Mouse (Mus musculus) hindbrain, postnatal 0 days (tissue): ENCODE data around the gene 1700022I11Rik. TPM values are rescaled to one million over a fixed set of nuclear protein-coding genes. Genes with fewer than 3 reads are reported as not detected.
A peak's percentile ranks its signal among the peaks of the same experiment; 100 is the strongest.

Experiments
- ATAC-seq: fragments of 200-750 bp; cut with Nextera tagmentation; 2 replicates; pipeline ENCODE4 v1.8.0; 2017; ENCODE audit warnings: mild to moderate bottlenecking, moderate TSS enrichment, moderate library complexity
- DNase-seq: peaks from one replicate; pipeline ENCODE4 v3.0.0-alpha.2; 2015; ENCODE audit warnings: low spot score
- H3K27ac ChIP-seq: fragments of 300-500 bp; sonication (generic); 2 replicates; pipeline ENCODE4 v1.5.1; 2014; ENCODE audit warnings: mild to moderate bottlenecking
- H3K27me3 ChIP-seq: fragments of 300-500 bp; sonication (generic); 2 replicates; pipeline ENCODE4 v1.6.1; 2014; ENCODE audit warnings: low read length, mixed read lengths; ENCODE audit not compliant: insufficient read depth
- H3K36me3 ChIP-seq: fragments of 300-500 bp; sonication (generic); 2 replicates; pipeline ENCODE4 v1.6.1; 2014; ENCODE audit warnings: low read length, mixed read lengths; ENCODE audit not compliant: insufficient read depth
- H3K4me1 ChIP-seq: fragments of 300-500 bp; sonication (generic); 2 replicates; pipeline ENCODE4 v1.6.1; 2014; ENCODE audit warnings: antibody characterized with exemption, low read length, mixed read lengths; ENCODE audit not compliant: insufficient read depth
- H3K4me2 ChIP-seq: fragments of 300-500 bp; sonication (generic); 2 replicates; pipeline ENCODE4 v1.6.1; 2014; ENCODE audit warnings: low read depth, mild to moderate bottlenecking, low read length, moderate library complexity, mixed read lengths
- H3K4me3 ChIP-seq: fragments of 300-500 bp; sonication (generic); 2 replicates; pipeline ENCODE4 v1.5.1; 2014; ENCODE audit warnings: low read length
- H3K9ac ChIP-seq: fragments of 300-500 bp; sonication (generic); replicated peaks from 2 replicates; pipeline ENCODE4 v1.6.1; 2014; ENCODE audit warnings: mild to moderate bottlenecking, low read length, moderate library complexity, mixed read lengths
- H3K9me3 ChIP-seq: fragments of 300-500 bp; sonication (generic); 2 replicates; pipeline ENCODE4 v1.6.1; 2016; ENCODE audit warnings: low read length, mixed read lengths
- CTCF ChIP-seq: IDR thresholded peaks from 2 replicates; pipeline ENCODE4 v1.5.1; 2016; ENCODE audit warnings: antibody characterized with exemption, control low read depth, low read depth
- WGBS: fragments of 180-500 bp; shearing (Covaris S2); extraction: QIAGEN DNeasy Blood & Tissue Kit; methylation state at CpG from one replicate; pipeline ENCODE4 v1.1.7; 2014; 5-methylcytosine and 5-hydroxymethylcytosine counted together
- polyA plus RNA-seq: library from polyadenylated mRNA; unstranded; fragments of >200 nt; fragmentation: Nextera tagmentation; extraction: Ambion mirVana; gene quantifications from 2 replicates; pipeline ENCODE4 v1.2.1, GENCODE M21; 2015
- total RNA-seq: library from RNA; depleted of rRNA; stranded (reverse); fragments of >200 nt; gene quantifications from 2 replicates; pipeline ENCODE4 v1.2.3, GENCODE M21; 2014

1700022I11Rik gene
- total and polyA plus RNA-seq, 2 experiments from 2014 or later = 0.60 TPM; not detected in 1

- Histone ChIP-seq H3K4me3 (peak within 1 kb of the TSS; percentile 48), H3K4me2 (peak within 1 kb of the TSS; percentile 75), H3K4me1 (peaks cover 13% of the 10 kb centered on the region), H3K27me3 (no peaks in the 10 kb centered on the region), H3K9ac (peak within 1 kb of the TSS; percentile 50), H3K9me3 (no peaks in the 10 kb centered on the region), H3K27ac (peak within 1 kb of the TSS; percentile 92), H3K36me3 (peaks cover 42% of the 10 kb centered on the region)
- peak; percentile 93 for ATAC-seq
- TF ChIP-seq CTCF = peak; percentile 87
- WGBS = 8% methylated on average over 42 of the region's 42 CpGs
- DNase-seq = peak; percentile 97
Observed at GRCm38 (mm10) chr4:43025084-43025960, 55.9 kb downstream of the 1700022I11Rik start, which contains the start of gene Pigo. Gene Pigo (minus strand): TSS chr4:43025819.

- no peak for ATAC-seq
- H3K27ac ChIP-seq = no peak overlapping the region
- DNase-seq = no peak
- peaks cover 10% of the 10 kb centered on the region for H3K4me1 ChIP-seq
- no peak overlapping the region for H3K4me3 ChIP-seq
- no peaks in the 10 kb centered on the region for H3K9me3 ChIP-seq
- no peaks in the 10 kb centered on the region for H3K27me3 ChIP-seq
- WGBS = 96% methylated on average over 7 of the region's 7 CpGs
- H3K9ac ChIP-seq = no peak overlapping the region
- TF ChIP-seq CTCF = no peak
- H3K36me3 ChIP-seq = peaks cover 31% of the 10 kb centered on the region
- H3K4me2 ChIP-seq = no peak overlapping the region
Observed at GRCm38 (mm10) chr4:43029121-43029520, 59.7 kb downstream of the 1700022I11Rik start.

GRCm38 (mm10) chr4:43029749-43030148 lies 60.3 kb downstream of the 1700022I11Rik start:
- Histone ChIP-seq H3K9me3 (no peaks in the 10 kb centered on the region), H3K27ac (no peak overlapping the region), H3K36me3 (peaks cover 37% of the 10 kb centered on the region), H3K4me3 (no peak overlapping the region), H3K27me3 (no peaks in the 10 kb centered on the region), H3K4me1 (peaks cover 3% of the 10 kb centered on the region; the same call in 1 of the 2 replicates), H3K9ac (no peak overlapping the region), H3K4me2 (no peak overlapping the region)
- DNase-seq = no peak
- ATAC-seq = no peak
- no peak for TF ChIP-seq CTCF
- WGBS = 93% methylated on average over 9 of the region's 9 CpGs

GRCm38 (mm10) chr4:43030352-43030751 lies 60.9 kb downstream of the 1700022I11Rik start:
- peak overlapping the region; percentile 84; the same call in 1 of the 2 replicates for H3K27ac ChIP-seq
- no peaks in the 10 kb centered on the region for H3K27me3 ChIP-seq
- TF ChIP-seq CTCF = no peak
- no peaks in the 10 kb centered on the region for H3K9me3 ChIP-seq
- peak overlapping the region; percentile 78 for H3K9ac ChIP-seq
- H3K4me3 ChIP-seq = peak overlapping the region; percentile 73
- 73% methylated on average over 9 of the region's 9 CpGs for WGBS
- no peak for DNase-seq
- H3K4me1 ChIP-seq = no peaks in the 10 kb centered on the region
- no peak for ATAC-seq
- peak overlapping the region; percentile 68 for H3K4me2 ChIP-seq
- peaks cover 39% of the 10 kb centered on the region for H3K36me3 ChIP-seq

GRCm38 (mm10) chr4:43030780-43031230 lies 61.4 kb downstream of the 1700022I11Rik start:
- Histone ChIP-seq H3K36me3 (peaks cover 41% of the 10 kb centered on the region), H3K4me1 (no peaks in the 10 kb centered on the region), H3K27ac (peak overlapping the region; percentile 84), H3K4me3 (peak overlapping the region; percentile 73), H3K9me3 (no peaks in the 10 kb centered on the region), H3K27me3 (no peaks in the 10 kb centered on the region), H3K9ac (peak overlapping the region; percentile 78), H3K4me2 (peak overlapping the region; percentile 68)
- no peak for TF ChIP-seq CTCF
- WGBS = under 1% methylated on average over 28 of the region's 28 CpGs
- ATAC-seq (peak; percentile 57), DNase-seq (peak; percentile 35)

- peak within 1 kb of the TSS; percentile 84 for H3K27ac ChIP-seq
- under 1% methylated on average over 38 of the region's 38 CpGs for WGBS
- no peaks in the 10 kb centered on the region for H3K27me3 ChIP-seq
- H3K4me2 ChIP-seq = peak within 1 kb of the TSS; percentile 68
- H3K9ac ChIP-seq = peak within 1 kb of the TSS; percentile 78
- peak; percentile 56 for TF ChIP-seq CTCF
- ATAC-seq (peak; percentile 97), DNase-seq (peak; percentile 98)
- peak within 1 kb of the TSS; percentile 73 for H3K4me3 ChIP-seq
- H3K9me3 ChIP-seq = no peaks in the 10 kb centered on the region
- no peaks in the 10 kb centered on the region for H3K4me1 ChIP-seq
- H3K36me3 ChIP-seq = peaks cover 46% of the 10 kb centered on the region
Observed at GRCm38 (mm10) chr4:43031237-43031995, 62.0 kb downstream of the 1700022I11Rik start, which contains the start of gene Stoml2. Gene Stoml2 (minus strand): TSS chr4:43031710.
